Mouse (Mus musculus) brown adipose tissue, adult 24 weeks (tissue): ENCODE data around the gene Dtd2. TPM values are rescaled to one million over a fixed set of nuclear protein-coding genes. Genes with fewer than 3 reads are reported as not detected.
A peak's percentile ranks its signal among the peaks of the same experiment; 100 is the strongest.

Source experiments
- H3K27ac ChIP-seq: fragments of 200-500 bp; replicated peaks from 2 replicates; pipeline ENCODE4 v1.5.1; 2012; ENCODE audit warnings: low read depth, mild to moderate bottlenecking, low read length
- H3K4me1 ChIP-seq: fragments of 200-500 bp; 2 replicates; pipeline ENCODE4 v1.6.1; 2012; ENCODE audit warnings: low read length, mixed read lengths; ENCODE audit not compliant: control insufficient read depth, insufficient read depth, insufficient read length
- H3K4me3 ChIP-seq: fragments of 200-500 bp; 2 replicates; pipeline ENCODE4 v1.5.1; 2012; ENCODE audit warnings: low read depth, mild to moderate bottlenecking, low read length, moderate library complexity; ENCODE audit not compliant: insufficient read depth
- polyA plus RNA-seq: library from polyadenylated mRNA; stranded (reverse); fragments of >200 nt; gene quantifications from 2 replicates; pipeline ENCODE4 v1.2.4, GENCODE M21; 2012; ENCODE audit not compliant: missing spikeins, insufficient read depth, insufficient read length

Dtd2 gene
- 16.7 and 18.2 TPM in 2 replicates for polyA plus RNA-seq

DNA sequence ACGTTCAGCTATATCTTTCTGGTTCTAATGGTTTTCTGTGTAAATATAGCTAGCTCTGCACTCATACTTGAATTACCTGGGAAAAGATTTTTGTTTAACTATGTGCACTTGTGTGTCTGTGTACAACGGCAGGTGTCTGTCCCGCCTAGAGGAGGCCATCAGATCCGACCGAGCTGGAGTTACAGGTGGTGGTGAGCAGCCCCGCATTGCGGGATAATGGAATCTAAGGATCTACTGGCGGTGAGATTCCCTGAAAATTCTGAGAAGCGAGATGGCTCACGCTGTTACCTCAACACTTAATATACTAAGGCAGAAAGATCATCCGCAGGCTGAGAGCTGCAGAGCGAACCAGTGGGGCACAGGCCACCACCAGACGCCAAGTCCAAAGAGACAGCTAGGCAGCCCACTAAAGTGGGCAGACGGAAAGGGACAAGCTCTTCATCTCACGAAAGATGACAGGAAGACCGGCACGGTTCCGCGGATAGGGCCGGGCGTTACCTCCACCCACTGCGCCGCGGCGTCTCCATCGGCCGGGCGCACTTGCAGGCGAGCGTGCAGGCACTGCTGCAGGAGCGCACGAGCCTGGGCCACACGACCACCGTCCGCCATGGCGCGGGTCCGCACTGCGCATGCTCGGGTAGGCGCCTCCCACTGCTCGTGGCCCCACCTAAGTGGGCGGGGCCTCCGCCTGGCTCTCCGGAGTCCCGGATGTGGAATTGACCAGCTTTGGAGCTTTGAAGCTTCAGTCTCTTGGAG, at the start of gene Dtd2:
Gene Dtd2 (minus strand): TSS at position 625 of the 756 bp plus-strand sequence.
- peak within 1 kb of the TSS; percentile 92 for H3K27ac ChIP-seq
- H3K4me3 ChIP-seq = peak within 1 kb of the TSS; percentile 100
- no peaks in the 10 kb centered on the region for H3K4me1 ChIP-seq

DNA sequence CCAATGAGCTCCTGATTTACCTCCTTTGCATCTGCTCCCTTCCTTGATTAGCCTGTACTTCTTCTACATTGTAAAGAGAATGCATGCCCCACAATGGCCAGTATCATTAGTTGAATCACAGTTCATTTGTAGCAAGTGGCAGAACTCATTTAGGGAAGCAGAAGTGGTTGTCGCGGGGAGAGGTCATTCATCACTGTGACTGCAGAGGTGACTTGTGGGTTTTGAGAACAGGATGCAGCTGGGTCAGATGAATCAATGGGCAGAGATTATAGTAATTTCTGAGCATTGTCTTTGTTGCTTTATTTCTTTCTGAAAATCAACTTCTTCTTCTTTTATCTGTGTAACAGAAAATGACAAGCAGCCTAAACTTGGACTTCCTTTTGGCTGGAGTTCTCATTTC, 43.0 kb upstream of the Dtd2 start:
- H3K4me3 ChIP-seq = no peak overlapping the region
- no peaks in the 10 kb centered on the region for H3K4me1 ChIP-seq
- H3K27ac ChIP-seq = no peak overlapping the region

DNA sequence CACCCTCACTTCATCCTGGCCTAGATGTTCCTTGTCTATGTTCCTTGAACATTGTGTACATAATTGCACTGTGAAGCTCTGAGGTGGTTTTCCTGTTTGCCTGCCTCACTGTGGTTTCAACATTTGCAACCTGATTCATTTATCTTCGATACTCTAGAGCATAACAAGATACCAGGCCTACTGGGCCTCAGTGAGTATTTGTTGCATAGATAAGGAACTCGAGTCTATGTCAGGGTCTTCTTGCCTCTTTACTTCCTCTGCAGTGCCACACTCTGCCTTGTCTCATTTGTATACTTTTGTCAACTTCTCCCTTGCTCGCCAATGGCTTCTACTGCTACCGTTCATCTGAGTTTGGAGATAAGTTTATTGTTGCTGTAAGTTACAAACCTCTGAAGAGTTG, 40.1 kb upstream of the Dtd2 start:
- Histone ChIP-seq H3K27ac (no peak overlapping the region), H3K4me1 (no peaks in the 10 kb centered on the region), H3K4me3 (no peak overlapping the region)

DNA sequence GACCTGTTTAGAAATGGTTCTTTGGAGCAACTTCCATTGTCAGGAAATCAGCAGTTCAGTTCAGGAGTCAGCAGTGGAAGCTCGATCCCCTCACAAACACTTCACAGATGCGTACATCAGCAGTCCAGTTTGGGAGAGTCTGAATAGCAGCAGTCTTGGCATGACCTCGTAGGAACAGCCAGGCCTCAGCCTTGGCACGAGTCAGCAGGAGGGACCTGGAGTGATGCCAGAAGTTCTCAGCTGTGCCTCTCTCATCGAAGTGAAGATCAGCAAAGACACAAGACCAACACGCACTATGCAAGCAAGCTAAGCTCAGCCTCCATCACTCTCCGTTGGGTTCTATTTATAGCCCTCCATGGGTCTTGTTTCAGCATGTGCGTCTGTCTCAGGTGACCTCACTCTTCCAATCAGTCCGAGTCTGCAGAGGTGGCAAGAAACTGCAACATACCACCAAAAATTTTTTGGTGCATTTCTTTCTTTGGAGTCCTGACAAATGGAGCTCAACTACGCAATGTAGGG, 36.6 kb upstream of the Dtd2 start:
- no peaks in the 10 kb centered on the region for H3K4me1 ChIP-seq
- H3K27ac ChIP-seq = no peak overlapping the region

DNA sequence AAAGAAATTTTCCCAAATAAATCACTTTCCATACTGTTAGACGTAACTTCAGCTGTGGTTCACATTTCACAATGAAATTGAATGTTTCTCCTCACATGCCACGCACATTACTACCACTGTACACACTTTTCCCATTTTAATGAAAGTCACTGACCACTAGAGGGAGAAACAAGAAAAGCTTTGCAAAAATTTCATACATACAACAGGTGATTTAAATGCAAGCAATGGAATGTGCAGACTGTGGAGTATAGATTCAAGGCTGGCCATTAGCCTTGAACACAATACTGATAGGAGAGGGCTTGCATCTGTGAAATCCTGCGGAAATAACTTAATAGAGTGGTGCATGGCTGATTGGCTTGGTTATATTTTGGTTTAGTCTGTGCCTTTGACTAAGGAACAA, 32.1 kb upstream of the Dtd2 start:
- Histone ChIP-seq H3K4me3 (no peak overlapping the region), H3K27ac (no peak overlapping the region), H3K4me1 (no peaks in the 10 kb centered on the region)

More for the DNA sequence above, 36.6 kb upstream of the Dtd2 start:
- no peak overlapping the region for H3K4me3 ChIP-seq

DNA sequence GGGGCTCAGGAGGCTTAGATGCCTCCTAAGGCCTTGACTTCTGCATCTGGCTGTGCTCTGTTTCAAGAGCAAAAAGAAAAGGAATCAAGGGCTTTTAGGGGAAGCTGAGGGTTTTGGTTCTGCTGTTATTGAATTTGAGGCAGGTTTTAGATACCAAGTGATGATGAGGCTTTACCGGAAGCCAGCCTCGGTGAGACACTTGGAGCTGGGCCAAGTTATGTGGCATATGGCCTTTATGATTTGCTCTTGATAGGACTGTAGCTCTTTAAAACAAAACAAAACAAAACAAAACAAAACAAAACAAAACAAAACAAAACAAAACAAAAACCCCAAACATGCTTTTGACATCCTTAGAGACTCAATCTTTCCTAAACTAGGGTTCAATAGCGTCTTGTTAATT, 28.7 kb upstream of the Dtd2 start:
- Histone ChIP-seq H3K4me1 (no peaks in the 10 kb centered on the region), H3K4me3 (no peak overlapping the region), H3K27ac (no peak overlapping the region)

DNA sequence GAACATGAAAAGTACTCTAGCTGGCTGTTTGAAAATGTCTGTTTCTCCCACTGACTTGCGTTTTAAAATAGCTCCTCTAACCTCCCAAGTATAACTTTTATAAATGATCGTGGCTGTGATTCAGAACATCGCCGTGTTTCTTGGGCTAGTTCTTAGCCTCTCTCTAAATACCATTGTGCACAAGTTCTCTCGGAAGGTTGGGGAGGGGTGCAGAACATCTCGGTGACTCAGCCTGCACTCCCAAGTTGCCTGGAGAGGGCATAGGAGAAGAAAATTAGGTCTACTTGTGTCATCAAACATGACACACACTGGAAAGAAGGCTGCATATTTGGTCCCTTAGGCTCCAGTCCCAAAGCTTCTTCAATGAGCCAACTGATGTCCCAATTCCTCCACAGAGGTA, 26.0 kb upstream of the Dtd2 start:
- no peak overlapping the region for H3K27ac ChIP-seq
- H3K4me3 ChIP-seq = no peak overlapping the region
- H3K4me1 ChIP-seq = no peaks in the 10 kb centered on the region

DNA sequence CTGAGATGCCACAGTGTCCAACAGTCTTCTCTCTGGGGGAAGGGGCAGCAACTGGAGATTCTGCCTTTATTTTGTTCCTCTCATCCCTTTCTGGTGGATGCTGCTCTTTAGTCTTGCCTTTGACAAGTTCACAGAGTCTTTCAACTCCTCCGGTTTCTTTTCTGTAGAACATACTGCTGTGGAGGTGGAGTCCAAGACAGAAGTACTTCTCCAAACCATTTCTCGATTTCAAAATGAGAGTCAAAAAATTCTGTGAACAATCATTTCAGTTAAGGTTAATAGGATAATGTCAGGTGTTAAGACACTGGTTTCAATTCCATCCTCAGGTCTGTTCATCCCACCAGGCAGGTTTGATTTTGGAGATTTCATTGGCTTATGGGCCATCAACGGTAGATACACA, 21.7 kb upstream of the Dtd2 start, which contains the start of gene Gpr33:
Gene Gpr33 (minus strand): TSS at position 101 of the 400 bp plus-strand sequence.
- H3K27ac ChIP-seq = no peak within 1 kb of the TSS
- H3K4me1 ChIP-seq = no peaks in the 10 kb centered on the region
- H3K4me3 ChIP-seq = no peak within 1 kb of the TSS

DNA sequence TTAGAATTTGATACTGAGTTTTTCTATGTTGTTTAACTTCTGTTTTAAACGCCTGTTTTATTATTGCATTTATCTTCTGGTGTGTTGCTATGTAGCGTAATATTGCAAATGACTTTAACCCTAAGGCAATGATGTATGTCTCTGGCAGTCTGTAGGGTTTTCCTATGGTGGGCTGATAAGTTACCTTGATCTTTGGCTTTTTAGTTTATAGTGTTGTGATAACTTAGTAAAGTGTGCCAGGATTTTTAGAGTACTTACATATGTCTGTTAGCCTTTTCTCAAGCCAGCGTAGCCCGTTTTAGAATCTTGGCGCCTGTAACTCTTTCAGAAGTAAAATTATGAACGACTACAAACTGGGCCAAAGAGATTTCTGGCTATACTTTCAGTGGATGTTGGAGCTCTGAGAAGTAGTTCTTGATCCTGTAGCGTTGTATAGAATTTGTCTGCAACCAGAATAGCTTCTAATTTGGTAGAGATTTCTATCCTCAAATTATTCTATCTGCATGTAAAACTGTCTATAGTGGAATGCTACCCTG, 8.3 kb upstream of the Dtd2 start:
- no peaks in the 10 kb centered on the region for H3K4me1 ChIP-seq
- H3K4me3 ChIP-seq = no peak overlapping the region

DNA sequence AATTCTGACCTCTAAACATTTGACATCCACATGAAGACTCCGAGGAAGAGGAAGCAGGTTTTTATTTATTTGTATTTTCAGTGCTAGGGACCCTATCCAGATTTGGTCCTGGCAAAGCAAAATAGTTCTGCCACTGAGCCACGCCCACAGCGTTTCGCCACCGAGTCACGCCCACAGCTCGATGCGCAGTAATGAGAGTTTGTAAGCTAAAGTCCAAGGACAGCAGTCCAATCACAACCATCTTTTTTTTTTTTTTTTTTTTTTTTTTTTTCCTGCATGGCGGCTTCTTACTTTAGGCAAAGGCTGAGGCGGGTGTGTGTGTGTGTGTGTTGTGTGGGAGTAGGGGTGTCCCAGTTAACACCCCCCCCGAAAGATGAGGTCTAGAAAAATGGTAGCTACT, 7.7 kb upstream of the Dtd2 start:
- Histone ChIP-seq H3K4me3 (no peak overlapping the region), H3K4me1 (no peaks in the 10 kb centered on the region)

More for the DNA sequence above, 8.3 kb upstream of the Dtd2 start:
- H3K27ac ChIP-seq = no peak overlapping the region

DNA sequence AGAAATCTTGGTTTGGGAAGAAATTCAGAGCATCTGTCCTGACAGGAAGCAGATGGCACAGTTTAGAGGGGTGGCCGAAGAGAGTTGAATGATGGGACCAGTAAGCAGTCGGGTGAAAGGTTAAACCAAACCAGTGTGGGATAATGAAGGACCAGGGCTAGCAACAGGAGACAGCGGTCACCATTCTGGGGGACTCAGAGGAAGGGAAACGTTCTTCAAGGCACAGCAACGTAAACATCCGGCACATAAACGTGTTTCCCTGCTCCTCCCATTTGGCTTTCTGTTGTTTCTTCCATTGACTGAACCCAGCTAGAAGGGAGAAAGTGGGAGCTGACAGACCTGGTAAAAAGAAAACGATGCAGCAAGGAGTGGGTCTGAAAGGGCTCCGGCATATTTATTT, 7.0 kb upstream of the Dtd2 start:
- H3K27ac ChIP-seq = no peak overlapping the region
- no peaks in the 10 kb centered on the region for H3K4me1 ChIP-seq

More for the DNA sequence above, 7.7 kb upstream of the Dtd2 start:
- no peak overlapping the region for H3K27ac ChIP-seq

DNA sequence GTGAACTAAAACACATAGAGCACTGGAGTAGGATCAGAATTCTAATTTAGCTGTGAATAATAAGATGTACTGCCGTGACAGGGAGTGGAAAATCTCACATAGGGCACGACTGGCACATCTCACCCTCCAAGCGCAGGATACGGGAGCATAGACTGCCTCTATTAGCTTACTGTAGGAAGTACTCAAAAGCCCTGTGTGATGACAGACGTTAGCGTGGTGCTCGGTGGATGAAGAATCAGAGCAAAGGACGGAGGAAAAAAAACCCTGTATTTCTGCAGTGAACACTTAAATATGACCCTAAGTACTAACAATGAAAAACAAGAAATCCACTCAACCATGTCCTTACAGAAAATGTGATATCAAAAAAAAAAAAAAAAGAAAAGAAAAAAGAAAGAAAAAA, 5.9 kb upstream of the Dtd2 start:
- H3K4me3 ChIP-seq = no peak overlapping the region

More for the DNA sequence above, 7.0 kb upstream of the Dtd2 start:
- H3K4me3 ChIP-seq = no peak overlapping the region

DNA sequence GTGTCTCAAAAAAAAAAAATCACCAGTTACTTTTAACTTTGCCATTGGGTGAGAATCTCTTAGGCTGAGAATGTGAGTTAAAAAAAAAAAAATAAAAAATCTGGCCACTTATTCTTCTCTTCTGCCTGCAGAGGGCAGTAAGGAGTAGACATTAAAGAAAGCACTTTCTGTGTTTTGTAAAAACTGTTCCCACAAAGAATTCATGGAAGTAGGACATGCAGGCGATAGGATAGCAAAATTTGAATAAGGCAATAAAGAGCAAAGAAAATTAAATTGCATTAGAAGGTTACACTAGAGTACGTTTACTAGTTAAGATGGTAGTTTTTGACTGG, 4.3 kb upstream of the Dtd2 start:
- Histone ChIP-seq H3K4me3 (no peak overlapping the region), H3K27ac (no peak overlapping the region), H3K4me1 (no peaks in the 10 kb centered on the region)

More for the DNA sequence above, 5.9 kb upstream of the Dtd2 start:
- H3K4me1 ChIP-seq = no peaks in the 10 kb centered on the region
- H3K27ac ChIP-seq = no peak overlapping the region

DNA sequence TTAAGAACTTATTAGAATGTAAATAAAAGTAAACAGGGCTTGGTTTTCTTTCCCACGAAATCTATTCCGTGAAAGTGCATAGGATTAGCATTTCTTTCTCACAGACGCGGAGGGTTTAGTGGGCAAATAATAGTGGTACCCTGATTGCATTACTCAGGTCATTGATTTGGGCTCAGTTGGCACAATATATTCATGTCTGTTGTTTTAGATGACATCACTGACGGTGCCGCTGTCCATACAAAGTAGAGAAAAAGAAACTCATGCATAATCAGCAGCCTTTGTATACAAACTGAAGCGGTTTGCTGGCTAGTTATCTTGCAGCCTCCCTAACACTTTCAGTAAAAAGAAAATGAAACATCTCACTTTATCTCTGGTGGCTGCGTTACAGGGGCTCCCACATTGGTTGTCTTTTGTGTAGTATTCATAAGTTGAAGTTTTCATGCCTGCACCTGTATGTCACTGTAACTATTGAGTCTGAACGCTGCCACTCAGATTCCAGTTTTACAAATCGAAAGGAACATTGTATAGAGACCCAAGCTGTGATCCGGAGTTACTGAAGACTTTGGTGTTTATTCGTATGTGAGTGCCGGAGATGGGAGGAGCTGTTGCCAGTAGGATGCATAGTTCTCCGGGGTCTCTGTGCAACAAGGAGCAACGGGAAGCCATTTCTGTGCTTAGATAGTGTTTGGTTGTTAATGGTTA, 3.8 kb upstream of the Dtd2 start:
- Histone ChIP-seq H3K4me3 (no peak overlapping the region), H3K27ac (no peak overlapping the region), H3K4me1 (no peaks in the 10 kb centered on the region)

DNA sequence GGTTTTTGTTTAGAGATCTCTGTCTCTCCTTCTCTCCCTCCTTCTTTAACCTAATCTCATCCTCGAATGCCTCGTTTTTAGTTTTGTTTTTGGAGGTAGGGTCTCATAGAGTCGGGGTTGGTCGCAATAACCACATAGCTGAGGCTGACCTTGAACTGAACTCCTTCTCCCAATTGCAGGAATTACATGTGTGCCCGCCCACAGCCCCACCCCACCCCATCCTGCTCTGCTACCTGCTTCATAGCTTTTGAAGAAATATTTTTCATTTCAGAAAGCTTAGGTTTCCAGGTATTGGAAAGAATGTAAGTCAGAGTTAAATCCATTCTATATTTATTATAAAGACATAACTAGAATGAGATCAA, 313 bp upstream of the Dtd2 start:
- Histone ChIP-seq H3K4me1 (no peaks in the 10 kb centered on the region), H3K27ac (peak overlapping the region; percentile 92), H3K4me3 (peak overlapping the region; percentile 100)
